Mouse (Mus musculus): Measurements from ENCODE around the gene Havcr2. TPM values are rescaled to one million over a fixed set of nuclear protein-coding genes. Genes with fewer than 3 reads are reported as not detected.
A peak's percentile ranks its signal among the peaks of the same experiment; 100 is the strongest.

Gene Havcr2
- polyA plus RNA-seq, 1 experiment from 2014 or later: 0.37 TPM

- H3K36me3 ChIP-seq (ENCODE audit: control insufficient read depth, insufficient read depth): 0 out of 2 replicates have a peak, but pooled peaks cover 2% of the 10 kb centered on the region
- no peak for ATAC-seq (replicated peaks; ENCODE audit: extremely low read depth, insufficient read depth, low FRiP score)
- 66% methylated on average over 13 of the region's 13 CpGs for WGBS
Measured at GRCm38 (mm10) chr11:46447644-46448484, 6.9 kb upstream of the Havcr2 start.

GRCm38 (mm10) chr11:46449461-46450080 lies 5.2 kb upstream of the Havcr2 start:
- H3K9ac ChIP-seq (ENCODE audit: low read length): no peak overlapping the region
- no peaks in the 10 kb centered on the region for H3K27me3 ChIP-seq (ENCODE audit: control insufficient read depth, insufficient read depth, low read length)
- no peak overlapping the region for H3K27ac ChIP-seq (ENCODE audit: low read length)
- H3K4me3 ChIP-seq (ENCODE audit: low read length): no peak overlapping the region
- H3K9me3 ChIP-seq (replicated peaks; ENCODE audit: control insufficient read depth, low read length): no peaks in the 10 kb centered on the region
- 76% methylated on average over 11 of the region's 11 CpGs for WGBS
- no peaks in the 10 kb centered on the region for H3K4me1 ChIP-seq (ENCODE audit: control insufficient read depth, insufficient read depth, low read length)
- no peaks in the 10 kb centered on the region for H3K36me3 ChIP-seq (ENCODE audit: control insufficient read depth, insufficient read depth)
- no peak overlapping the region for H3K4me2 ChIP-seq (ENCODE audit: low read depth, low read length)
- ATAC-seq (replicated peaks; ENCODE audit: extremely low read depth, insufficient read depth, low FRiP score): no peak

More at GRCm38 (mm10) chr11:46447644-46448484, 6.9 kb upstream of the Havcr2 start:
- no peaks in the 10 kb centered on the region for H3K9me3 ChIP-seq (replicated peaks; ENCODE audit: control insufficient read depth, low read length)
- H3K4me2 ChIP-seq (ENCODE audit: low read depth, low read length): no peak overlapping the region; the same call in 1 of the 2 replicates
- no peak overlapping the region for H3K4me3 ChIP-seq (ENCODE audit: low read length)
- H3K27ac ChIP-seq (ENCODE audit: low read length): no peak overlapping the region
- no peaks in the 10 kb centered on the region for H3K27me3 ChIP-seq (ENCODE audit: control insufficient read depth, insufficient read depth, low read length)
- H3K9ac ChIP-seq (ENCODE audit: low read length): no peak overlapping the region
- no peaks in the 10 kb centered on the region for H3K4me1 ChIP-seq (ENCODE audit: control insufficient read depth, insufficient read depth, low read length)

- H3K9me3 ChIP-seq (replicated peaks; ENCODE audit: control insufficient read depth, low read length): no peaks in the 10 kb centered on the region
- no peak overlapping the region for H3K27ac ChIP-seq (ENCODE audit: low read length)
- H3K4me2 ChIP-seq (ENCODE audit: low read depth, low read length): no peak overlapping the region
- H3K9ac ChIP-seq (ENCODE audit: low read length): no peak overlapping the region
- no peak for ATAC-seq (replicated peaks; ENCODE audit: extremely low read depth, insufficient read depth, low FRiP score)
- no peak overlapping the region for H3K4me3 ChIP-seq (ENCODE audit: low read length)
- H3K4me1 ChIP-seq (ENCODE audit: control insufficient read depth, insufficient read depth, low read length): no peaks in the 10 kb centered on the region
- 72% methylated on average over 3 of the region's 3 CpGs for WGBS
- no peaks in the 10 kb centered on the region for H3K36me3 ChIP-seq (ENCODE audit: control insufficient read depth, insufficient read depth)
- no peaks in the 10 kb centered on the region for H3K27me3 ChIP-seq (ENCODE audit: control insufficient read depth, insufficient read depth, low read length)
Measured at GRCm38 (mm10) chr11:46459960-46460359, 5.2 kb downstream of the Havcr2 start.

GRCm38 (mm10) chr11:46461362-46461761 lies 6.6 kb downstream of the Havcr2 start:
- no peak for ATAC-seq (replicated peaks; ENCODE audit: extremely low read depth, insufficient read depth, low FRiP score)
- no peak overlapping the region for H3K4me3 ChIP-seq (ENCODE audit: low read length)
- H3K27me3 ChIP-seq (ENCODE audit: control insufficient read depth, insufficient read depth, low read length): no peaks in the 10 kb centered on the region
- H3K36me3 ChIP-seq (ENCODE audit: control insufficient read depth, insufficient read depth): no peaks in the 10 kb centered on the region
- WGBS: 69% methylated on average over 5 of the region's 5 CpGs
- H3K9ac ChIP-seq (ENCODE audit: low read length): no peak overlapping the region
- H3K4me1 ChIP-seq (ENCODE audit: control insufficient read depth, insufficient read depth, low read length): no peaks in the 10 kb centered on the region
- H3K27ac ChIP-seq (ENCODE audit: low read length): no peak overlapping the region
- no peaks in the 10 kb centered on the region for H3K9me3 ChIP-seq (replicated peaks; ENCODE audit: control insufficient read depth, low read length)
- H3K4me2 ChIP-seq (ENCODE audit: low read depth, low read length): no peak overlapping the region

- no peaks in the 10 kb centered on the region for H3K27me3 ChIP-seq (ENCODE audit: control insufficient read depth, insufficient read depth, low read length)
- no peaks in the 10 kb centered on the region for H3K9me3 ChIP-seq (replicated peaks; ENCODE audit: control insufficient read depth, low read length)
- H3K27ac ChIP-seq (ENCODE audit: low read length): no peak overlapping the region
- no peak overlapping the region for H3K9ac ChIP-seq (ENCODE audit: low read length)
- no peaks in the 10 kb centered on the region for H3K4me1 ChIP-seq (ENCODE audit: control insufficient read depth, insufficient read depth, low read length)
- no peak for ATAC-seq (replicated peaks; ENCODE audit: extremely low read depth, insufficient read depth, low FRiP score)
- H3K4me3 ChIP-seq (ENCODE audit: low read length): no peak overlapping the region
- H3K36me3 ChIP-seq (ENCODE audit: control insufficient read depth, insufficient read depth): no peaks in the 10 kb centered on the region
- H3K4me2 ChIP-seq (ENCODE audit: low read depth, low read length): peak overlapping the region; percentile 29; the same call in 1 of the 2 replicates
- WGBS: 33% methylated on average over 5 of the region's 5 CpGs
Measured at GRCm38 (mm10) chr11:46461931-46462330, 7.2 kb downstream of the Havcr2 start.

- WGBS: 79% methylated on average over 2 of the region's 2 CpGs
- Histone ChIP-seq H3K27ac (ENCODE audit: low read length) (no peak overlapping the region), H3K4me1 (ENCODE audit: control insufficient read depth, insufficient read depth, low read length) (no peaks in the 10 kb centered on the region), H3K4me3 (ENCODE audit: low read length) (no peak overlapping the region), H3K27me3 (ENCODE audit: control insufficient read depth, insufficient read depth, low read length) (no peaks in the 10 kb centered on the region), H3K9me3 (replicated peaks; ENCODE audit: control insufficient read depth, low read length) (no peaks in the 10 kb centered on the region), H3K36me3 (ENCODE audit: control insufficient read depth, insufficient read depth) (no peaks in the 10 kb centered on the region), H3K9ac (ENCODE audit: low read length) (no peak overlapping the region), H3K4me2 (ENCODE audit: low read depth, low read length) (no peak overlapping the region)
- ATAC-seq (replicated peaks; ENCODE audit: extremely low read depth, insufficient read depth, low FRiP score): no peak
Measured at GRCm38 (mm10) chr11:46466878-46467277, 12.1 kb downstream of the Havcr2 start.

GRCm38 (mm10) chr11:46474220-46474619 lies 19.5 kb downstream of the Havcr2 start:
- ATAC-seq (replicated peaks; ENCODE audit: extremely low read depth, insufficient read depth, low FRiP score): no peak
- H3K4me3 ChIP-seq (ENCODE audit: low read length): no peak overlapping the region
- no peaks in the 10 kb centered on the region for H3K4me1 ChIP-seq (ENCODE audit: control insufficient read depth, insufficient read depth, low read length)
- WGBS: 83% methylated on average over 4 of the region's 4 CpGs
- no peaks in the 10 kb centered on the region for H3K36me3 ChIP-seq (ENCODE audit: control insufficient read depth, insufficient read depth)
- H3K27me3 ChIP-seq (ENCODE audit: control insufficient read depth, insufficient read depth, low read length): no peaks in the 10 kb centered on the region
- H3K4me2 ChIP-seq (ENCODE audit: low read depth, low read length): no peak overlapping the region
- H3K9ac ChIP-seq (ENCODE audit: low read length): no peak overlapping the region
- H3K27ac ChIP-seq (ENCODE audit: low read length): no peak overlapping the region
- peaks cover 4% of the 10 kb centered on the region; the same call in 1 of the 2 replicates for H3K9me3 ChIP-seq (replicated peaks; ENCODE audit: control insufficient read depth, low read length)

GRCm38 (mm10) chr11:46479311-46479710 lies 24.6 kb downstream of the Havcr2 start:
- WGBS: 80% methylated on average over 9 of the region's 9 CpGs
- no peak overlapping the region for H3K4me2 ChIP-seq (ENCODE audit: low read depth, low read length)
- H3K4me3 ChIP-seq (ENCODE audit: low read length): no peak overlapping the region
- no peak overlapping the region for H3K9ac ChIP-seq (ENCODE audit: low read length)
- no peak overlapping the region for H3K27ac ChIP-seq (ENCODE audit: low read length)
- peaks cover 4% of the 10 kb centered on the region; the same call in 1 of the 2 replicates for H3K9me3 ChIP-seq (replicated peaks; ENCODE audit: control insufficient read depth, low read length)
- no peaks in the 10 kb centered on the region for H3K27me3 ChIP-seq (ENCODE audit: control insufficient read depth, insufficient read depth, low read length)
- ATAC-seq (replicated peaks; ENCODE audit: extremely low read depth, insufficient read depth, low FRiP score): no peak
- H3K36me3 ChIP-seq (ENCODE audit: control insufficient read depth, insufficient read depth): no peaks in the 10 kb centered on the region
- no peaks in the 10 kb centered on the region for H3K4me1 ChIP-seq (ENCODE audit: control insufficient read depth, insufficient read depth, low read length)

- H3K4me3 ChIP-seq (ENCODE audit: low read length): no peak overlapping the region
- H3K27ac ChIP-seq (ENCODE audit: low read length): no peak overlapping the region
- no peaks in the 10 kb centered on the region for H3K27me3 ChIP-seq (ENCODE audit: control insufficient read depth, insufficient read depth, low read length)
- H3K9ac ChIP-seq (ENCODE audit: low read length): no peak overlapping the region
- WGBS: 66% methylated on average over 7 of the region's 7 CpGs
- H3K4me1 ChIP-seq (ENCODE audit: control insufficient read depth, insufficient read depth, low read length): no peaks in the 10 kb centered on the region
- no peaks in the 10 kb centered on the region for H3K36me3 ChIP-seq (ENCODE audit: control insufficient read depth, insufficient read depth)
- H3K9me3 ChIP-seq (replicated peaks; ENCODE audit: control insufficient read depth, low read length): no peaks in the 10 kb centered on the region
- H3K4me2 ChIP-seq (ENCODE audit: low read depth, low read length): no peak overlapping the region
- no peak for ATAC-seq (replicated peaks; ENCODE audit: extremely low read depth, insufficient read depth, low FRiP score)
Measured at GRCm38 (mm10) chr11:46480517-46480916, 25.8 kb downstream of the Havcr2 start.

All from heart, embryonic 16.5 days (tissue).